Mouse (Mus musculus) embryo, embryonic 9.5 days (tissue): ENCODE data around the gene Prr29.
"Not testable (repeated sequence)": the region's sequence is repeated elsewhere in the genome, so short reads cannot be mapped to it uniquely, and the experiment has no call there.

Experiments
- DNase-seq: peaks from one replicate; pipeline ENCODE4 v3.0.0-alpha.2; 2017; ENCODE audit errors: extremely low spot score

Gene Prr29

GRCm38 (mm10) chr11:106365366-106365765 lies at the start of gene Prr29:
Prr29 (plus strand) TSS chr11:106365472.
- DNase-seq = no peak

- no peak for DNase-seq
These were observed 48.9 kb upstream of the Prr29 start for GRCm38 (mm10) chr11:106316416-106316815.

GRCm38 (mm10) chr11:106317801-106318200 lies 47.5 kb upstream of the Prr29 start:
- DNase-seq = no peak

GRCm38 (mm10) chr11:106318406-106319366 lies 46.6 kb upstream of the Prr29 start:
- no peak for DNase-seq

GRCm38 (mm10) chr11:106324858-106325257 lies 40.4 kb upstream of the Prr29 start:
- DNase-seq = no peak

GRCm38 (mm10) chr11:106325566-106326206 lies 39.6 kb upstream of the Prr29 start:
- peak; percentile 52 for DNase-seq

- no peak for DNase-seq
These were observed 38.8 kb upstream of the Prr29 start for GRCm38 (mm10) chr11:106326475-106326874.

- DNase-seq = no peak
These were observed 36.8 kb upstream of the Prr29 start for GRCm38 (mm10) chr11:106328521-106328920.

- no peak for DNase-seq
These were observed 36.1 kb upstream of the Prr29 start for GRCm38 (mm10) chr11:106329128-106329527.

GRCm38 (mm10) chr11:106329682-106330081 lies 35.6 kb upstream of the Prr29 start:
- no peak for DNase-seq

- DNase-seq = no peak
These were observed 32.8 kb upstream of the Prr29 start for GRCm38 (mm10) chr11:106332458-106332857.

- DNase-seq = no peak
These were observed 31.2 kb upstream of the Prr29 start for GRCm38 (mm10) chr11:106334066-106334465.

- DNase-seq = no peak
These were observed 27.2 kb upstream of the Prr29 start for GRCm38 (mm10) chr11:106338029-106338428.

- no peak for DNase-seq
These were observed 26.4 kb upstream of the Prr29 start for GRCm38 (mm10) chr11:106338870-106339269.

- DNase-seq = not testable (repeated sequence)
These were observed 25.9 kb upstream of the Prr29 start for GRCm38 (mm10) chr11:106339323-106339722.

GRCm38 (mm10) chr11:106340990-106341520 lies 24.2 kb upstream of the Prr29 start:
- DNase-seq = no peak

- no peak for DNase-seq
These were observed 20.4 kb upstream of the Prr29 start for GRCm38 (mm10) chr11:106344910-106345309.

GRCm38 (mm10) chr11:106349772-106350171 lies 15.5 kb upstream of the Prr29 start:
- no peak for DNase-seq

GRCm38 (mm10) chr11:106350853-106351252 lies 14.4 kb upstream of the Prr29 start:
- DNase-seq = no peak

- no peak for DNase-seq
These were observed 14.0 kb upstream of the Prr29 start for GRCm38 (mm10) chr11:106351253-106351652.

GRCm38 (mm10) chr11:106351941-106352340 lies 13.3 kb upstream of the Prr29 start:
- DNase-seq = no peak

GRCm38 (mm10) chr11:106353188-106353587 lies 12.1 kb upstream of the Prr29 start, which contains the start of gene Scn4a:
Scn4a (minus strand) TSS chr11:106353288.
- DNase-seq = no peak
